Mouse (Mus musculus): ENCODE results near the gene Veph1. TPM values are rescaled to one million over a fixed set of nuclear protein-coding genes. Genes with fewer than 3 reads are reported as not detected.

Gene Veph1
- total RNA-seq, 2 experiments from 2014 or later = not detected

DNA sequence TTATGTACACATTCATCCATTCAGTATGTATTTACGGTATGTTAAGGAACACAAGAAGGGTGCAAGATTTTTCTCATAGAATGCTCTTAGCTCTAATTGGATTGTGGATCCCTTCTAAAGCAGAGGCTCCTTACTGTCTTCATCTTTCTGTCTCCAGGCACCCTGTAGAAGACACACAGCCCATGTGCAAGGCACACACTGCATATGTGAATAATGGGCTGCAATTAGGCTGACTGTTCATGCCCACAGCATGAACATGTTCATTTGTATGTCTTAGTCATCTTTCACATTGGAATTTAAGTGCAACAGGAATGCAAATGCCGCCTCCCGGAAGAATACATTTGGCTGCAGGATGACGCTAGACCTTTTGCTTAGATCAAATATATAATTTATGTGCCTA, 213.7 kb downstream of the Veph1 start:
- Histone ChIP-seq H3K4me3 (no peak overlapping the region), H3K27ac (no peak overlapping the region)
- TF ChIP-seq CTCF (IDR thresholded peaks at IDR 0.05) = no peak
- no peak for DNase-seq (ENCODE audit: extremely low spot score in 1 of 2, low spot score in 2 of 2)
- intact Hi-C loops (cut with DNase I) = no loop called here

DNA sequence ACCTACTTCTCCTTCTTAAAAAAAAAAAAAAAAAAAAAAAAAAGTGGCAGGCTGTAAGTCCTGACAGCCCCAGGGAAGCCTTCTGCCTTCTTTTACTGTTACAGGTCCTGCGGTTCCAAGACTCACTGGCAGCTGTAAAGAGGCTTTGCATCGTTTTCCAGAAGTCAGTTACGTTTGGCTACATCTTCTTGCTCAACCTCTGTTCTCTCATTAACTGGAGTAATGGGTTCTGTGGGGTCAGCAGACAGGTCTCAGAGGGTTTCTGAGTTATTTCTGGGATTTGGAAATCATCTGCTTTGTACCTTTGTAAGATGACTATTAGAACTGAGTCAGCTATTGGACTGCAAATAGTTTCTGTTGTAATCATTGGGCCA, 215.3 kb downstream of the Veph1 start:
- intact Hi-C loops (cut with DNase I) = no loop called here
- Histone ChIP-seq H3K4me3 (no peak overlapping the region), H3K27ac (no peak overlapping the region)
- no peak for DNase-seq (ENCODE audit: extremely low spot score in 1 of 2, low spot score in 2 of 2)
- no peak for TF ChIP-seq CTCF (IDR thresholded peaks at IDR 0.05)

GRCm38 (mm10) chr3:66080631-66081362, 215.8 kb downstream of the Veph1 start:
- Histone ChIP-seq H3K27ac (peak overlapping the region; percentile 50; the same call in 1 of the 2 replicates), H3K4me3 (no peak overlapping the region)
- intact Hi-C loops (cut with DNase I) = no loop called here
- no peak for DNase-seq (ENCODE audit: extremely low spot score in 1 of 2, low spot score in 2 of 2)
- no peak for TF ChIP-seq CTCF (IDR thresholded peaks at IDR 0.05)

DNA sequence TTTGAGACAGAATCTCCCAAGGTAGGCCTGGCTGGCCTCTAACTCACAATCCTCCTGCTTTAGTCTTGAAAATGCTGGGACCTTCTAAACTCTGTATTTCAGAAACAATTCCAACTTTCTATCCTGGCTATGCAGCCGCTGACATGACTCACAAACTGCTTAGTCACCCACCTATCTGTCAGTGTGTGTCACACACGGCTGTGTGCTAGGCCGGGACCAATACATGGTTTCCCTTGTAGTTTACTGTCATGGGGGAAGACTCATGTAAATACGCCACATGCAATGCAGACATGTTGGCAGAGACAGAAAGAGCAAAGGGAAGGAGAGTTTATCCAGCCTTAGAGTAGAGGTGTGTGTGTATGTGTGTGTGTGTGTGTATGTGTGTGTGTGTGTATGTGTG, 216.8 kb downstream of the Veph1 start:
- Histone ChIP-seq H3K27ac (no peak overlapping the region), H3K4me3 (no peak overlapping the region)
- no peak for DNase-seq (ENCODE audit: extremely low spot score in 1 of 2, low spot score in 2 of 2)
- TF ChIP-seq CTCF (IDR thresholded peaks at IDR 0.05) = no peak
- intact Hi-C loops (cut with DNase I) = no loop called here

GRCm38 (mm10) chr3:66078898-66079537, 217.6 kb downstream of the Veph1 start:
- intact Hi-C loops (cut with DNase I) = no loop called here
- DNase-seq (ENCODE audit: extremely low spot score in 1 of 2, low spot score in 2 of 2) = no peak
- TF ChIP-seq CTCF (IDR thresholded peaks at IDR 0.05) = no peak
- Histone ChIP-seq H3K4me3 (no peak overlapping the region), H3K27ac (no peak overlapping the region)

GRCm38 (mm10) chr3:66078026-66078721, 218.5 kb downstream of the Veph1 start:
- no peak overlapping the region for H3K4me3 ChIP-seq
- intact Hi-C loops (cut with DNase I) = no loop called here
- peak; percentile 12; the same call in 1 of the 2 replicates for TF ChIP-seq CTCF (IDR thresholded peaks at IDR 0.05)
- H3K27ac ChIP-seq = no peak overlapping the region
- no peak for DNase-seq (ENCODE audit: extremely low spot score in 1 of 2, low spot score in 2 of 2)

DNA sequence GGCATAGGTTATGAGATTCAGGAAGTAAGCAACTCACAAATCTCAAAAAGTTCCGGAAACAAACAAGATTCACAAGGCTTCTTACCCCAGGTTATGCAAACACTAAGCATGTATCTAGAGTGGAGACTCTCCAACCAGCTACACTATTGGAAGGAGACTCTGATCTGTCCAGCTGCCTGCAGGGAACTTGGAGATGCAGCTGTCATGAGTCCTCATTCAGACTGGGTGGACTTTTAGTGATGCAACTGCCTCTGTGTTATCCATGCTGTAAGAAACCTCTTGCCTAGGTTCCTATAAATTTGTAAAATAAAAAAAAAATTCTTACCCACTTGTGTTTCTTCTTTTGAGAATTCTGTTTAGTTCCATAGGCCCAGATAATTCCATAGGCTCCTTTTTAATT, 226.4 kb downstream of the Veph1 start:
- H3K4me3 ChIP-seq = no peak overlapping the region
- intact Hi-C loops (cut with DNase I) = no loop called here
- no peak overlapping the region for H3K27ac ChIP-seq
- no peak for DNase-seq (ENCODE audit: extremely low spot score in 1 of 2, low spot score in 2 of 2)
- no peak for TF ChIP-seq CTCF (IDR thresholded peaks at IDR 0.05)

DNA sequence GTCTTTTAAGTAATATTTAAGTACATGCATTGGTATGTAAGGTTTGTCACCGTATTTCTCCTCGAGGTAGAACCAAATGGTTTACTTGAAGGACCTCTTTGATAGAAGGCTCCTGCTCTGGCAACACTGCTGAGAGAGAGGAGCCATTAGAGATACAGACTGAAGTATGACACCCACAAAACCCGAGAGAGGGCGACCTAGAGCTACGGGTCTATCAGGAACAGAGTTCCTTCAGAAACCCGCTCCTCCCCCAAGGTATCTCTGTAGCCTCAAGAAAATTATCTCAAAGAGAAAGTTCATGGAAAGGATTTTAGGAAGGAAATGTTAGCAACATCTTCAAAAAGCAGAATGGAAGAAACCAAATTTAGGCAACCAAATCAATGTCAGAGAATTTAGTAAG, 232.8 kb downstream of the Veph1 start:
- DNase-seq (ENCODE audit: extremely low spot score in 1 of 2, low spot score in 2 of 2) = no peak
- Histone ChIP-seq H3K27ac (no peak overlapping the region), H3K4me3 (no peak overlapping the region)
- intact Hi-C loops (cut with DNase I) = no loop called here
- no peak; the same call in 1 of the 2 replicates for TF ChIP-seq CTCF (IDR thresholded peaks at IDR 0.05)

- no peak for DNase-seq (ENCODE audit: extremely low spot score in 1 of 2, low spot score in 2 of 2)
- H3K4me3 ChIP-seq = no peak overlapping the region
- intact Hi-C loops (cut with DNase I) = no loop called here
- no peak overlapping the region for H3K27ac ChIP-seq
- TF ChIP-seq CTCF (IDR thresholded peaks at IDR 0.05) = no peak
Measured at GRCm38 (mm10) chr3:66056912-66057311, 239.7 kb downstream of the Veph1 start.

- Histone ChIP-seq H3K27ac (no peak overlapping the region), H3K4me3 (no peak overlapping the region)
- intact Hi-C loops (cut with DNase I) = no loop called here
- no peak for TF ChIP-seq CTCF (IDR thresholded peaks at IDR 0.05)
- DNase-seq (ENCODE audit: extremely low spot score in 1 of 2, low spot score in 2 of 2) = no peak
Measured at GRCm38 (mm10) chr3:66055652-66056051, 241.0 kb downstream of the Veph1 start.

DNA sequence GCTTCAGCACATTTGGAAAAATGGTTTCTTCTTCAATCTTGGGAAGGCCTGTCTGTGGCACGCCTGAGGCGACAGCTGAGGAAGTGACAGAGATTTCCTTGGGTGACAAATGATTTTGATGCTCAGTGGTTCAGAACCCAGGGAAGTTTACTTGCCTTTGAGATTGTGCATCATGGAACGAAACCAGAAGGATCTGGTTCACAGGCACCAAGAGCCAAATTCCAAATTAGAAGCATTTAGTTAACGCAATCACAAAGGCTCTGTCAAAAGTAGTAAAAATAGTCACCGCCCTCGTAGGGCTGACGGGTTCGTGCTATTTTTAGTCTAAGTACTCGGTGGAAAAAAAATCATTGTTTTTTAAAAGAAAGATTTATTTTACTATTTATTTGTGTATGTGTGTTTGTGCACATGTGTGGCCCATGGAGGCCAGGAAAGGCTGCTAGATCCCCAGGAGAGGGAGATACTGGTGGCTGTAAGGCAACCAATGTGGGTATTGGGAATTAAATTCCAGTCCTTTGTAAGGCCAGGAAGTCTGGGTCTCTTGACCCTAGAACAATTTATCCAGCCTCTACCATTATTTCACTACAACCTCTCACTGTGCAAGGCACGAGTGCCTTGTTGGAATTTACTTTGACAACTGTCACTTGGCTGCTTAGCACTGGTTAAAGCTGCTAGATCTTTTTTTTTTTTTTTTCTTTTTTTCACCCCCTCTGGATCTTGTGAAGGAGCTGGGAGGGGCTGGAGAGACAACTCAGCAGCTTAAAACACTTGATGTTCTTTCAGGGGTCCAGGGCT, 246.3 kb downstream of the Veph1 start:
- H3K4me3 ChIP-seq = no peak overlapping the region
- no peak overlapping the region for H3K27ac ChIP-seq
- no peak for TF ChIP-seq CTCF (IDR thresholded peaks at IDR 0.05)
- intact Hi-C loops (cut with DNase I) = no loop called here
- DNase-seq (ENCODE audit: extremely low spot score in 1 of 2, low spot score in 2 of 2) = no peak
